Mouse (Mus musculus) 3T3-L1 (cell line): ENCODE data around the gene Gpat2.

Source experiments
- DNase-seq: peaks from one replicate; pipeline ENCODE4 v3.0.0-alpha.2; 2015; ENCODE audit warnings: low read depth, low spot score

Gene Gpat2

DNA sequence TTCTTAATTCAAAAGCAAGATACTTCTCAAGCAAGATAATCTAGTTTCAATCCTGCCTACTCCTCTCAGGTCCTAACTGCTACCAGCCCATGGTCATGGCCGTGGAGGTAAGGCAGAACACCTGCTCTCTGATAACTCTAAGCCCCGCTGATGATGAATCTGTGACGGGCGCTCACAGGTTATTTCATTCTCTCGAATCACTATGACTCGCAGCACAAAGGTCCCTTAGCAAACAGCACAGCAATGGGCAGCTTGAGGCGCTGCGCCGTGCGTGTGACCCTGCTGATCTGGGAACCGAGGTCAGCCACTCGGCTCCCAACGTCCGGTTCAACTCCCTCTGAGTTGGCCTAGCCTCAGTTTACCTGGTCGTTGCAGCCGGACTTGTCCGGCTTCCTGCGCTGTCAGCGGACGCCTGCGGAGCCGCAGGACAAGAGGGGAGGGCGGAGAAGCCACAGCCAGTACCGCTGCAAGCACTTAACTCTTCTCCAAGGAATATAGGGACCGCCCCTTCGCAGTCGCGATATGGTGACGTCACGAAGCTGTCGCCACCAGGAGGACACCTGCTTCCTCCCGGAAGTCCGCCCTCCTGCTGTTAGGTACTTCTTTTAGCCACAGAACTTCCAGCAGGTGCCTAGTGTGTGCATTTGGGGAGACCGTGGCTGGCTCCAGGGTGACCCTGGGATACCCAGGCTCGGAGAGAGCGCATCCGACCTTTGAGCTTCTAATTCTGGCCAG, 19.2 kb downstream of the Gpat2 start, which contains the start of gene Fahd2a:
Gene Fahd2a (minus strand): TSS at position 511 of the 735 bp plus-strand sequence.
- DNase-seq, result no peak

DNA sequence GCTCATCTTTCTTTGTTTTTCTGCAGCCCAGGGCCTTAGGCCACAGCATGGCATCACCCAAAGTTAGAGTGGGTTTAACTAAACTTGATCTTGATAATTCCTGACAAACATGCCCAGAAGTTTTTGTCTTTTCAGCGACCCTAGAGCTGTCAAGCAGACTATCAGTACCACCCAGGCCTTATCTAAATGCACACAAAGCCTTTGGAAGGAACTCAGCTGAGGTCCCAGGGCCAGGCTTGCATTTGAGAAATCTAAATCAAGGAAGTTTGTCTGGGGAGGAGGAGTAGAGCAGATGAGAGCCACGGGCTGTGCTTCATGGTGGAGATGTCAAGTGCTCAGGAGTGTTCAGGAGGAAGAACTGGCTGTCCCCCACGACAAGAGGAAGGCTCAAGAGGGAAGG, 21.8 kb downstream of the Gpat2 start:
- DNase-seq, result no peak

DNA sequence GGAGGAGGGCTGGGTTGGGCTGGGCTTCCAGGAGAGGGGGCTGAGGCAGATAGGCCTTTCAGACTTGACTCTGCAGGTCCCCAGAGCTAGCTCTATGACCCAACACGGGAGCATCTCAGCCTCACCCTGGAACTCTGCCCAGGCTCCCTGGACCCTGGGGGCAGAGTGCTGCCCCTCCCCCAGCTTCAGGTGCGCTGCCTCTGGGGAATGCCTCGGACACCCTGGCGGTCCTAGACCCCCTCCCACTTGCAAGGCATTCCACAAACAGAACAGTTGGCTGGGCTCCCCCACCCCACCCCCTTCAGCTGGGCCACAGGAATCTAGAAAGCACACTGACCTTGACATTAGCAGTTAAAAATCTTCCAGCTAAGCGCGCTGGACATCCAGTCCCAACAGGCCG, 24.7 kb downstream of the Gpat2 start:
- no peak for DNase-seq

DNA sequence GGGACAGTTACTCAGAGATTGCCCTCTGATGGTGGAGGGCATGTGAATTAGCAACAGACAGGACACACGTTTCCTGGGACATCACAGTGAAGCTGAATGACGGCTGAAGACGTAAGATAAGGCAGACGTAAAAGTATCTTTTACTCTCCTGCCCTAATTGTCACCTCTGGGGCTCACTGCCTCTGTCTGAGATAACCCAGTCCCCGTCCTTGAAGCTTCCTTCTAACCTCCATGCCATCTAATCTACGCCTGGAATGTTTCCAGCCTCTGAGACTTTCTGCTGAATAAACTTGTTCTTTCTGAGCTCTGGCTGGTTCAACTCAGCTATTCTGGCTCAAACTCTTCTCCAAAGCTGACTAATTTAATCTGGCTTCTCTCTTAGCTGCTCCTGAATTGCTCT, 26.7 kb downstream of the Gpat2 start:
- no peak for DNase-seq

DNA sequence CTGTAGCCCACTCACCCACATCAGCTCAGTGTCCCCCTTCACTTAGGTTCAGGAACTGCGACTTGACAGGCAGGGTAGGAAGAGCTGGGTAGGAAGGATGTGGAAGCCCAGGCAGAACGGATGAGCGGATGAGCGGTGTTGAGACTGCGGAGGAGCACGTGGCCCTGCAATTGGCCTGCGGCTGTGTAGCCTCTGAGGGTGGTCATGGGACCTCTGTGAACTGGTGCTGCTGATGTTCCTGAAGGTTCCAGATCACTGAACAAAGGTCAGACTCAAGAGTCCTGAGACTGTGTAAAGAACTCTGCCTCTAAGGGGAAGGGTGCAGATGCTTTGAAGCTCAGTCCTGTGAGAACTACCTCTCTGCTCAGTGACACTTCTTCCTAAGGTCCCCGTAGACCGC, 28.1 kb downstream of the Gpat2 start:
- no peak for DNase-seq

DNA sequence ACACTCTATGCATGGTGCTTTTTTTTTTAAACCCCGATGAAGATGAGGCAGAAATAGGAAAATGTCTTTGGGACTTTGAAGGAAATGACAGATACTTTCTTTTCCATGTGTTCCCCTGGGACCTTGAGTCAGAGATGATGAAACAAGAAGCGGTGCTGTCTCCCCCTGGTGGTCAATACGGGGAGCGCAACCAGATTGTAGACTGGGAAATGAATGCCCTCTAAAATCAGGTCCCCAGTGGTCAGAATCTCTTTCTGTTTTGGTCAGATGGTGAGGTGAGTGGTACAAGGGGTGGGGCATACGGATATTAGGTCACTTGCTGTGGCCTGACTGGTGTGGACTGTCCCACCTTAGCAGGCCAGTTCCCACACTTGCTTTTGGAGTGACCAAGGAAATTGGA, 28.8 kb downstream of the Gpat2 start:
- DNase-seq, result peak; percentile 95

DNA sequence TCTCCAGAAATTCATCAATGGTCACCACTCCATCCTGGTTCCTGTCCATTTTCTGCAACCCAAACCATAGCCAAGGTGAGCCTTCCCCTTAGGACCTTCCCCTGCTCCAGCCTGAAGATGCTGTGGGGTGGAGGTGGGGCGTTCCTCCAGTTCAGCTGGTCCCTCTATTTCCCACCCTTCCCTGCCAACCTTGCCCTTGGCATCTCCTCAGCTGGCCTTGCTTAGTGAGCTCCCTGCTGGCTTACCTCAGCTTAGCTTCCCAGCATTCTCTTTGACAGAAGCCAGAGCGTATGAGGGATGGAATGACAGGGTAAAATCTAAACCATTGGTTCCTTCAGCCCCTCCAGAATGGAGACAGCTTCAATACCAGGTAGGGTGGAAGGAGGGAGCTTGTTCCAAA, 34.3 kb downstream of the Gpat2 start:
- DNase-seq, result no peak

DNA sequence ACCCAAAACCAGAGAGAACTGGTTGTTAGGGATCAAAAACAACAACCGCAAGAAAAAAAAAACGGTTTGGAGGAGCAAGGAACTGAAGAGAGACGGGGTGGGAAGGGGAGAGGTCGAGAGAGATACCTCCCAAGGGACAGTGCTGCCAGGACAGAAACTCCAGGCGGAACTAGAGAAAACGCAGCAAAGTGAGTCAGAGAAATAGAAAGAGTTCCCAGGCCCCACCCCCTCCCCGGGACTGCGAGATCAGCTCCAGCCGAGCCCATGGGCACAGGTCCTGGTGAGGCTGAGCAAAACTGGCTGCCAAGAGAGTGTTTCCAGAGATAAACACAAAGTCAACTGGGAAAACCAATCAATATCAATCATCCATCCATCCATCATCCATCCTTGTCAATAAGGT, 36.4 kb downstream of the Gpat2 start:
- no peak for DNase-seq

DNA sequence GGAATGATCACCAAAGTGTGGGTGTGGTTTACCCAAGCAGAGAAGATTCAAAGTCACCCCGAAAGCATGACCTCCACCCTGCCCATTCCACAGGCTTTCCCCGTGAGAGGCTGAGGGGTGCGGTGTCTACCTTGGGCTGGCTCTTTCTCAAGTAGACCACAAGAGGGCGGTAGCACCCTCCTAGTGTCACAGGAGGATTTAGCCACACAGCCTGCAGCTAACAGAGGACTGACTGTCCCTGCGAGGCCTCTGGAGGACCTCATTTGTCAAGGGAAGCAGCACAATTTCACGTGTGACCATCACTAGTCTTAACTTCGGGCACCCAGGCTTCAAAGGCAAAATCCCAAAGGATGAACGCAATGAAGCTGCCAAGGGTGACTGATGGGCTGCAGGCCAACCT, 37.3 kb downstream of the Gpat2 start:
- peak; percentile 78 for DNase-seq

DNA sequence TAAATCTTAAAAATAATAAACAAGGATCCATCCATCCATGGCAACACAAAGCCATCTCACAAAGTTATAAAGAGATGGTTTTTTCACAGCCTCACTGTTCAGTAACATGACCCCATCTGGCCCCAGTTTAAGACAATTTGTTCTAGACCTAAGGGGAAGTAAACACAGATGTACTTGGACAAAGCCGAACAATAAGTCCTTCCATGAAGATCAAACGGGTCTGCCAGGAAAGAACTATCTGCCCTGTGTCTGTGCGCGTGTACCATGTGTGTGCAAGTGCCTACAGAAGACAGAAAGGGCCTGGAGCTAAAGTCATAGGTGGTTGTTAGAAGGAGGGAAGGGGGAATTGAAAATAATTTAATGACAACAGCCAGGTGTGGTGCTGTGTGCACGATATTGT, 45.2 kb downstream of the Gpat2 start:
- no peak for DNase-seq

DNA sequence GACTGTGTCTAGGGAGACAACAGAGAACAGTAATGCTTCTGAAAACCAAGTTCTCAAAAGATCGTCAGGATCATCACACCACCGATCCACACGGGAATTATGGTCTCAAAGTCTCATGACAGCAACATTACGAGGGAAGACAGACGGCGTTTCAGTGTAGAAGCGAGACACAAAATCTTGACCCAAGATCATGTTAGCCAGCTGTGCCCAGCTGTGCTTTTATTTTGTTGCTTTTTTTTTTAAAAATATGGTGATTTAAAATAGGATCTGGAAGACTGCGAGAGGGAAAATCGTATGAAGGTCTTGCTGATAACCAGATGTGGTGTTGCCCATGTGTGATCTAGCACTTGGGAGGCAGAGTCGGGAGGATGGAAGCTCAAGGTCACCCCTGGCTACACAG, 45.7 kb downstream of the Gpat2 start:
- DNase-seq, result no peak

DNA sequence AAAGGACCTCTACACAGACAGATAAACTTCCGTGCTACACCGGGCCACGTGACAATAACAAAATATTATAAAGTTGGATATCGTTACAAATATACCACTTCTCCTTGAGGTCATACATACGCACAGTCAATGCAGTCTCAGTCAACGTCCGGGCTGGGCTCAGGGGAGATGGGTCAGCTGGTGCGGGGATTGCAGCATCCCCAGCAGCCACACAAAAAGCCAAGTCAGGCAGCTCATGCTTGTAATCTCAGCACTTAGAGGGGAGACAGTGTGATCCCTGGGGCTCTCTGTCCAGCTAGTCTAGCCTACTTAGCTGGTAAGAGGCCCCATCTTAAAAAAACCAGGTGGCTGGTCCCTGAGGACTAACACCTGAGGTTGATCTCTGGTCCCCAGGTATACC, 46.3 kb downstream of the Gpat2 start:
- no peak for DNase-seq

DNA sequence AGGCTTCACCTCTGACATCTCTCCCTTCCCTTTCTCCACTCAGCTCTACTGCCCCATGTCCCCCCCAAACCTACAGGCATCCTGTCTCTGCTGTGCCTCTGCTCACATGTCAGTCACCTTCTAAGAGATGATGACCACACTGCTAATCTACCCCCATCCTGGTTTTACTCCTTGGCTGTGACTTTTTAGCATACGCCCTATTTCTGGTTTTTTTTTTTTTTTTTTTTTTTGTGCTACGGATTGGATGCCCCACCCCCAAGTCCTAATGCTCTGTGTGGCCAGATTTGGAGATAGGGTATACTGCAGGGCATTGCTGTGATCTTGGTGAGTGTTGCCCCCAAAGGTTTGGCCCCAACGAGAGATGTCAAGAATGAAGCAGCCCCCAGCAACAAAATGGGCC, 47.3 kb downstream of the Gpat2 start:
- DNase-seq, result no peak

DNA sequence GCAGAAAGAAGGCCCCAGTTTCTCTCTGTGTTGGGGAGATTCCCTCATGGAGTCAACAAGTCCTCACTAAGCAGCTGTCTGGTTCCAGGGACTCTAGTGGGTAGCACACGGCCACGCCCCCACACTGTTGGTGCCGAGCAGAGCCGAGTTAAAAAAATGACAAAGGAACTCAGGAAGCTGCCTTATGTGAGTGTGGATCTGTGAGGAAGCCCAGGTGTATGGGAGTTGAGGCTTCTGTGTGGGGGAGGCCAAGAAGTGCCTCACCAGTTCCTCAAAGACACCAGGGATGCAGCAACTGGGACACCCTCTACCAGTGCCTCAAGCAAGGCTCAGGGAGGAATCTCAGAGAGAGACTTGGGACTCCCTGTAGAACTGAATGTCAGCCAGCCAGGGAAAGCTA, 54.2 kb downstream of the Gpat2 start:
- DNase-seq, result no peak

DNA sequence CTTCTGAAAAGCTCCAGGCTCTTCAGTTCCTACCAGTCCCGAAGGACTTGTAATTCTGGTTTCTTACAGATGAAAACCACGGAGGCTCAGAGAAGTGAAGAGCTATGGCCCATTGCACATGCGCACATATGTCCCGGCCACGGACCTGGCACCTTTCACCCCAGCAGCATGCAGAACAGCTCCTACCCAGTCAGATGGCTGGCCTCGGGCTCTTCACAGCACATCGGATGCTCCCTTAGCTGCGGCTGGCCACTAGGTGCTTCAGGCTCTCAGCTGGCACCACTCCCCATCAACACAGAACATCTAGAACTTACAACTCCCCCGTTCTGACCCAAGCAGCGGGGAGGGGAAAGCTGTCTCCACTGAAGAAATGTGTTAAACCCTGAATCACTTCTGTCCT, 54.8 kb downstream of the Gpat2 start:
- DNase-seq, result no peak

DNA sequence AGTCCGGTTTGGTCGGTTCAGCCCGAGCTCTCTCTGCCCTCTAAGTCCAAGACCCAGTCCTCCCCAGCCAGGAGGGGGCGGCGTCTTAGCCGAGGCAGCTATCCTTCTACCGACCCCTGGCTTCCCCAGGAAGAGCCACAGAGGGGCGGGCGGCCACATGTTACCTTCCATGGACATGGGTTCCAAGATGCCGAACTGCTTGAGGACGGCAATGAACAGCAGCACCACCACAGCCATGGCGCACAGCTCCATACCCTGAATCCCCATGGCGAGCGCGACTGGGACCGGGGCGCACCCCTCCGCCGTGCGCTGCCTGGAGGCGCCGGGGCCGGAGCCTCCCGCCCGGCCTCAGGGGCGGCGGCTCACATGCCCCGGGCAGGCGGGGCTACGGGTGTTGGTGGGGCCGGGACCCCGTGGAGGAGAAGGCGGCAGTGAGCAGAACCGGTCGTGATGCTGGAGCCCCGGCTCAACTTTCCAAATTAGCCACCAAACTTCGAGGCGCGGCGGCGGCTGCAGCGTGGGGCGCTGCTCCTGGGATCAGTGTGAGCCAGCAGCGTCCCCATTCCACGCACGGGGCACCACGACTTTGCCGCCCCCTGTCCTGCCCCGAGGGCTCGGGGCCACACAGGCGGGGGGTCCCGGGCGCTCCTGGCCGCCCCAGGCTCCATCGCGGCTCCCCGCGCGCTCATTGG, 57.0 kb downstream of the Gpat2 start:
- DNase-seq, result no peak

DNA sequence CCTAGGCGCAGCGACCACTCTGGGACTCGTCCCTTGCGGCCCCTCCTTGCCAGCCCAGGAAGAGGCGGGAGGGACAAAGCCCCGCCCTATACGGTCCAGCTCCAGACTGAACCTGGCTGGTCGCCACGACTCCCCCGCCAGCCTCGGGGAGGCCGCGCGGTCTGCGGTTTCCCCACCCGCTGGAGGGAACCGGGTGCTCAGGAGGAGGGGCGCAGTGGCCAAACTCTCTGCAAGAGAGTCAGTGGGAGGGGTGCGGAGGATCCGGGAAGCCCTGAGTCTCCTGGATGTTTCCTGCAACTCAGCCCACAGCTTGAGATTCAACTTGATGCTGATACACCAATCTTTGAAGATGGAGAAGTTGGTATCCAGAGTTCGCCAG, 57.5 kb downstream of the Gpat2 start:
- DNase-seq, result peak; percentile 46

DNA sequence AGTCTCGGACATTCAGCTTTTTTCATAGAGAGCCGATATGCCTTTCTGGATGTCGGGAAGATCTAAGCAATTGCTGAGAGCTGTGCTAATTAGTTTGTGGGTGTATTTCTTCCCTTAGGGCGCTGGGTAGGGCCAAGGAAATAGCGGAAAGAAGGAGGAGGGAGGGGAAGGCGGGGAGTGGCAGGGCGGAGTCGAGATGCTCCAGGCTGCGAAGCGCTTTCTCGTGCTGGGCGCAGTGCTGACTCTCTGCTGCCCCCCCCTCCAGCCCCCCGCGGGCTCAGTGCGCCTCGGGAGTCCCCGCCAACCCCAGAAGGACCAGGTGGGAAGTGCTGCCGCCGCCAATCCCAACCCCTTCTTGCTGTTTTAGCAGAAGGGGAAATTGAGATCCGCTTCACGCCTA, 58.0 kb downstream of the Gpat2 start:
- DNase-seq, result no peak

DNA sequence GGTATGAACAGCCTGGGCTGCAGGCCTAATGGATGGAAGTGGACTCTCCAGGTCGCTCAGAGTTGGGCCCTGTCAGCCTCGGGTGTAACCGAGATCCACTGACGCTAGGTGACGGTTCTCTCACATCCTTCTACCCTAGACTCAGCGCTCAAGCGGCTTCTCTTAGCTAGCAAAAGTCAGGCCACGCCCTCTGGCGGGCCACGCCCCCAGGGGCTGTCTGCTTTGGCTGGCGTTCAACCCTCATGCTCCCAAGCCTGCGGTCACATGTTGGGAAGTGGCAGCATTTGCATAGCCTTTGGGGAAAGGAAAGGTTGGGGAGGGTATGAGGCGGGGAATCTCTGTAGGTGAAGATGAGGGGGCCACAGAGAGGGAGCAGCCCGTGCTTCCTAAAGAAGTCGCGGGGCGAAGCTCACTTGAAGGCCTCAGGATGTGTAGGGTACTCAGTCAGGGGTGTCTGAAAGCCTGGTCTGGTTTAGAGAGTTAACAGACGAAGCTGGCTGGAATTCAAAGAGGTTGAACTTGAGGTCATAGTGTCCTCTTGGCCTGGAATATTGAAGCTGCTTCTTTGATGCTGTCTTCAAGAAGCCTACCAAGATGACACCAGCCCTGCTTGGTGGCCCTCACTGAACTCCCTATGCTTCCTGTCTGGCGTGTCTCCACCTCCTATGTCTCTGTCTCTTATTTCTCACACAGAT, 59.6 kb downstream of the Gpat2 start:
- DNase-seq, result no peak
